ENCODE assay signal across 8 mouse cellular contexts in the genomic region with DNA sequence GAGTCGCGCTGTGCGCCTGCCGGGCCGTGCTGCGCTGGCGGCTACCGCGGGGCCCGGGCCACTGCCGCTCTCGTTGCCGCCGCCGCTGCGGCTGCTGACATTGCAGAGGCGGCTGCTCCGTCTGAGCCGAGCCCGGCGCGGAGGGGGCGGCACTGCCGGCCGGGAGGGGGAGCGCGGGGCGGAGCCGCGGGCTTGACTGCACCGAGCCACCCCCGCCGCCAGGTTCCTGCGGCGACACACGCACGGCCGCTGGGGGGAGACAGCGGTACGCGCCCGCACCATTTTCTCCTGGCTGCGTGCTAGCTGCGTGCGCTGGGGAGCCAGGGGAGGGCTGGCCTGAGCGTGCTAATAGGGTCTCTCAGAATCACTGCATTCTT. TPM values are rescaled to one million over a fixed set of nuclear protein-coding genes. Genes with fewer than 3 reads are reported as not detected.
DNase-seq lines count a peak whose midpoint lies in the region; ATAC-seq lines count a peak whose summit lies in the region.

TSS of gene Ube2ql1 (minus strand) at position 131 of the 377 bp plus-strand sequence.

- no peaks in the 10 kb centered on the region for H3K9me3 ChIP-seq in intestine, embryonic 15.5 days

- peak; percentile 92 for DNase-seq in adrenal gland, postnatal 10 days
- DNase-seq in embryo, embryonic 11.5 days (ENCODE audit: low read depth, low spot score): peak; percentile 77
- DNase-seq in left cerebral cortex, adult 9 months (ENCODE audit: low spot score in 2 of 2): peak; percentile 81 to 93
- DNase-seq in right cerebral cortex, postnatal 10 days (ENCODE audit: low spot score in 2 of 2): peak; percentile 95
- peak; percentile 39 for DNase-seq in urinary bladder, postnatal 10 days (ENCODE audit: low spot score)

- H3K9ac ChIP-seq in intestine, embryonic 15.5 days: peak within 1 kb of the TSS; percentile 49

- peak; percentile 94 for ATAC-seq in granulocyte monocyte progenitor cell, adult 5-6 weeks (replicated peaks; ENCODE audit: poor library complexity, severe bottlenecking)
- peak; percentile 96 for ATAC-seq in intestine, embryonic 15.5 days
- ATAC-seq in megakaryocyte, adult 5-6 weeks (ENCODE audit: poor library complexity, severe bottlenecking): peak; percentile 60; the same call in 1 of the 2 replicates

- H3K27me3 ChIP-seq in intestine, embryonic 15.5 days (replicated peaks): peaks cover 69% of the 10 kb centered on the region

- no peaks in the 10 kb centered on the region for H3K36me3 ChIP-seq in intestine, embryonic 15.5 days

- no peak within 1 kb of the TSS for H3K27ac ChIP-seq in intestine, embryonic 15.5 days

- H3K4me1 ChIP-seq in intestine, embryonic 15.5 days (replicated peaks): peaks cover 16% of the 10 kb centered on the region; the same call in 1 of the 2 replicates

- under 1% methylated on average over 45 of the region's 46 CpGs for WGBS in intestine, embryonic 15.5 days

- peak within 1 kb of the TSS; percentile 99 for H3K4me2 ChIP-seq in intestine, embryonic 15.5 days (replicated peaks)

- H3K4me3 ChIP-seq in intestine, embryonic 15.5 days (replicated peaks): peak within 1 kb of the TSS; percentile 60

RNA-seq across cellular contexts. Expression of gene Ube2ql1, which starts in this region (rescaled TPM):
- total RNA-seq in adrenal gland, postnatal 10 days (2021): 1 to 10 TPM; 1.6 to 1.7 TPM
- not detected in 2 replicates for total RNA-seq in granulocyte monocyte progenitor cell, adult 5-6 weeks (2014; fragmentation: Nextera tagmentation)
- total RNA-seq in granulocyte monocyte progenitor cell, adult 5-6 weeks (2017): not detected in 2 replicates
- polyA plus RNA-seq in intestine, embryonic 15.5 days (2015; fragmentation: Nextera tagmentation; extraction: Ambion mirVana): 0.14 and 0.21 TPM in 2 replicates
- total RNA-seq in megakaryocyte, adult 5-6 weeks (2015): not detected in 2 replicates
- total RNA-seq in megakaryocyte, adult 5-6 weeks (2017): not detected in 2 replicates

Comparison
In these comparisons a context has a peak if more than half of its experiments do, and no peak if none do; other contexts are left out.
1. Peak in ATAC-seq in granulocyte monocyte progenitor cell, adult 5-6 weeks; RNA of the gene not detected or under 1 TPM.
2. Peak in ATAC-seq, H3K4me3 ChIP-seq, H3K9ac ChIP-seq and H3K4me2 ChIP-seq in intestine, embryonic 15.5 days; RNA of the gene not detected or under 1 TPM.
3. Peak in ATAC-seq in megakaryocyte, adult 5-6 weeks; RNA of the gene not detected or under 1 TPM.
4. DNase-seq: peak in every context shown above with its lines; median percentile 95 in right cerebral cortex, postnatal 10 days; 92 in adrenal gland, postnatal 10 days; 87 in left cerebral cortex, adult 9 months; 77 in embryo, embryonic 11.5 days; 39 in urinary bladder, postnatal 10 days.